Mouse (Mus musculus): Measurements from ENCODE around the gene Rbpj. TPM values are rescaled to one million over a fixed set of nuclear protein-coding genes. Genes with fewer than 3 reads are reported as not detected.
"Not testable (repeated sequence)": the region's sequence is repeated elsewhere in the genome, so short reads cannot be mapped to it uniquely, and the experiment has no call there.

Gene Rbpj
- polyA plus RNA-seq, 1 experiment: 16.0 TPM

DNA sequence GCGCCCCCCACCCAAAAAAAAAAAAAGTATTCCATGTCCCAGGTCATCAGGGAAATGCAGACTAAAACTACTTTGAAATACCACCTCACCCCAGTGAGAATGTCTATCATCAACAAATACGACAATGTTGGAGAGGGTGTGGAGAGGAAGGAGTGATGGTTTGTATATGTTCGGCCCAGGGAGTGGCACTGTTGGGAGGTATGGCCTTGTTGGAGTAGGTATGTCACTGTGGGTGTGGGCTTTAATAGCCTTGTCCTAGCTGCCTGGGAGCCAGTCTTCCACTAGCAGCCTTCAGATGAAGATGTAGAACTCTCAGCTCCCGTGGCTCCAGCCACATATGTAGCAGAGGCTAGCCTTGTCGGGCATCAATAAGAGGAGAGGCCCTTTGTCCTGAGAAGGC lies 202.1 kb downstream of the Rbpj start:
- H3ac ChIP-seq (ENCODE audit: control insufficient read depth, insufficient read length): no peak overlapping the region
- H3K36me3 ChIP-seq (ENCODE audit: control insufficient read depth, insufficient read depth): no peaks in the 10 kb centered on the region
- no peak overlapping the region for H3K4me2 ChIP-seq (ENCODE audit: low read depth)
- H3K27me3 ChIP-seq (ENCODE audit: control insufficient read depth, insufficient read depth, insufficient read length): no peaks in the 10 kb centered on the region
- H3K79me2 ChIP-seq (ENCODE audit: control insufficient read depth, insufficient read depth): no peaks in the 10 kb centered on the region
- TF ChIP-seq E2F4 (IDR thresholded peaks at IDR 0.05; ENCODE audit: insufficient read depth) (no peak), TCF12 (IDR thresholded peaks at IDR 0.05; ENCODE audit: insufficient read depth, poor library complexity, severe bottlenecking) (no peak), MYOD1 (IDR thresholded peaks at IDR 0.05; ENCODE audit: control insufficient read depth in 1 of 3, insufficient read length in 2 of 3, low read depth in 2 of 3) (no peak)
- no peak overlapping the region for H3K4me3 ChIP-seq

DNA sequence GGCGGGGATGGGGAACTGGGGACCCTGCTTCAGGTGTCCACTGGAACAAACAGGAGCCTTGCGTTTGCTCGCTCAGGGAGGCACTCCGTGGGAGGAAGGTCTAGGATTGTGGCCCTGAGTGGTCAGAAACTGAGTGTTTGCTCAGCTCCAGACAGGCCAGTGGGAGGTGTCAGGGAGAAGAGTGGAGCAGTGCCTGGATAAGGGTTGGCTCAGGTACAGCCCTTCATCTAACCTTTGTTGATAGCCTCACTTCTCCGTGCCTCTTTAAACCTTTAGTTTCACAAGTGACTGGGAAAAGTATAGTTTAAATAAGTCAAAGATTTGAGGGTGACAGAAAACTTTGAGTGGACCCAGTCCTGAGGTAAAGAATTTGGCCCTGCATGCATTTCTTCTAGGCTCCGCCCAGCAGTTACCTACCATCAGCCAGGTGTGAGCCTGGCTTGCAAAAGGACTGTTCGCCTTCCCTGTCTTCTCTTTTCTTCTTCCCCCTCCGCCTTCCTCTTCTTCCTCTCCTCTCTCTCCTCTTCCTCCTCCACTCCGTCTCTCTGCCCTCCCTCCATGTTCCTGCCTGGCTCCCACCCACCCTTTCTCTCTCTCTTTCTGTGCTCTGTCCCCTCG lies 204.5 kb downstream of the Rbpj start:
- no peak overlapping the region for H3K4me3 ChIP-seq
- H3K79me2 ChIP-seq (ENCODE audit: control insufficient read depth, insufficient read depth): no peaks in the 10 kb centered on the region
- no peaks in the 10 kb centered on the region for H3K36me3 ChIP-seq (ENCODE audit: control insufficient read depth, insufficient read depth)
- no peaks in the 10 kb centered on the region for H3K27me3 ChIP-seq (ENCODE audit: control insufficient read depth, insufficient read depth, insufficient read length)
- TF ChIP-seq TCF3 (IDR thresholded peaks at IDR 0.05; ENCODE audit: insufficient read length, low read depth) (no peak), MYOD1 (IDR thresholded peaks at IDR 0.05; ENCODE audit: control insufficient read depth in 1 of 3, insufficient read length in 2 of 3, low read depth in 2 of 3) (no peak), MAX (IDR thresholded peaks at IDR 0.05; ENCODE audit: low read depth) (no peak), MYOG (IDR thresholded peaks at IDR 0.05; ENCODE audit: control insufficient read depth in 1 of 3, insufficient read depth in 1 of 3, insufficient read length in 2 of 3, low read depth in 2 of 3) (no peak), E2F4 (IDR thresholded peaks at IDR 0.05; ENCODE audit: insufficient read depth) (no peak), POLR2AphosphoS2 (IDR thresholded peaks at IDR 0.05; ENCODE audit: insufficient read length, low read depth) (no peak), POLR2A (IDR thresholded peaks at IDR 0.05; ENCODE audit: insufficient read length, low read depth) (no peak), CEBPB (IDR thresholded peaks at IDR 0.05; ENCODE audit: insufficient read depth, poor library complexity, severe bottlenecking) (no peak), REST (IDR thresholded peaks at IDR 0.05; ENCODE audit: insufficient read depth, insufficient read length) (no peak), SRF (IDR thresholded peaks at IDR 0.05; ENCODE audit: control insufficient read depth, insufficient read length, low read depth) (no peak), TCF12 (IDR thresholded peaks at IDR 0.05; ENCODE audit: insufficient read depth, poor library complexity, severe bottlenecking) (no peak), USF1 (IDR thresholded peaks at IDR 0.05; ENCODE audit: low read depth) (no peak)
- no peak overlapping the region for H3ac ChIP-seq (ENCODE audit: control insufficient read depth, insufficient read length)
- H3K4me2 ChIP-seq (ENCODE audit: low read depth): no peak overlapping the region

GRCm38 (mm10) chr5:53671507-53671906 lies 205.6 kb downstream of the Rbpj start:
- Histone ChIP-seq H3K4me3 (no peak overlapping the region), H3K27me3 (ENCODE audit: control insufficient read depth, insufficient read depth, insufficient read length) (no peaks in the 10 kb centered on the region), H3K79me2 (ENCODE audit: control insufficient read depth, insufficient read depth) (no peaks in the 10 kb centered on the region), H3K36me3 (ENCODE audit: control insufficient read depth, insufficient read depth) (no peaks in the 10 kb centered on the region), H3ac (ENCODE audit: control insufficient read depth, insufficient read length) (no peak overlapping the region), H3K4me2 (ENCODE audit: low read depth) (no peak overlapping the region)
- no peak for TF ChIP-seq POLR2AphosphoS2 (IDR thresholded peaks at IDR 0.05; ENCODE audit: insufficient read length, low read depth)
- no peak for TF ChIP-seq CEBPB (IDR thresholded peaks at IDR 0.05; ENCODE audit: insufficient read depth, poor library complexity, severe bottlenecking)
- TF ChIP-seq REST (IDR thresholded peaks at IDR 0.05; ENCODE audit: insufficient read depth, insufficient read length): no peak
- TF ChIP-seq MYOG (IDR thresholded peaks at IDR 0.05; ENCODE audit: control insufficient read depth in 1 of 3, insufficient read depth in 1 of 3, insufficient read length in 2 of 3, low read depth in 2 of 3): no peak
- no peak for TF ChIP-seq MYOD1 (IDR thresholded peaks at IDR 0.05; ENCODE audit: control insufficient read depth in 1 of 3, insufficient read length in 2 of 3, low read depth in 2 of 3)
- TF ChIP-seq TCF12 (IDR thresholded peaks at IDR 0.05; ENCODE audit: insufficient read depth, poor library complexity, severe bottlenecking): no peak
- no peak for TF ChIP-seq E2F4 (IDR thresholded peaks at IDR 0.05; ENCODE audit: insufficient read depth)
- TF ChIP-seq TCF3 (IDR thresholded peaks at IDR 0.05; ENCODE audit: insufficient read length, low read depth): no peak
- no peak for TF ChIP-seq USF1 (IDR thresholded peaks at IDR 0.05; ENCODE audit: low read depth)
- TF ChIP-seq SRF (IDR thresholded peaks at IDR 0.05; ENCODE audit: control insufficient read depth, insufficient read length, low read depth): no peak
- no peak for TF ChIP-seq POLR2A (IDR thresholded peaks at IDR 0.05; ENCODE audit: insufficient read length, low read depth)
- TF ChIP-seq MAX (IDR thresholded peaks at IDR 0.05; ENCODE audit: low read depth): no peak

DNA sequence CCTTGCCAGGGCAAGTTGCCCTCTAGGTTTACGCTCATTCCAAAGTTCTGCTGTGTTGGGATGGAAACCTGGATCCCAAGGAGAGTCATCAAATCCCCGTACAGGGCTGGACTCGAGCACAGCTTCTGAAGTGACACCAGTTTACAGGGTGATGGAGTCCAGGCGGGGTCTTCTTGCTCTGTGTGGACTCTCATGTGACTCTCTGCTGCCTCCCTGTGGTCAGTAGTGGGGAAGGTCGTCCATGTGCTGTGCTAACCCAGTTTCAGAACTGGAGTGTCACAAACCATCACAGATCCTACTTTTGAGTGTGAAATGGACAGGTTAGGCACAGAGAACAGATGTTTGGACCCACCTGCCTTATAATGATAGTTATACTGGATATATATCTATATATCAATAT lies 206.4 kb downstream of the Rbpj start:
- Histone ChIP-seq H3K36me3 (ENCODE audit: control insufficient read depth, insufficient read depth) (no peaks in the 10 kb centered on the region), H3K4me2 (ENCODE audit: low read depth) (no peak overlapping the region), H3ac (ENCODE audit: control insufficient read depth, insufficient read length) (no peak overlapping the region), H3K4me3 (no peak overlapping the region), H3K27me3 (ENCODE audit: control insufficient read depth, insufficient read depth, insufficient read length) (no peaks in the 10 kb centered on the region), H3K79me2 (ENCODE audit: control insufficient read depth, insufficient read depth) (no peaks in the 10 kb centered on the region)
- TF ChIP-seq POLR2A (IDR thresholded peaks at IDR 0.05; ENCODE audit: insufficient read length, low read depth): no peak
- TF ChIP-seq MYOG (IDR thresholded peaks at IDR 0.05; ENCODE audit: control insufficient read depth in 1 of 3, insufficient read depth in 1 of 3, insufficient read length in 2 of 3, low read depth in 2 of 3): no peak
- TF ChIP-seq MAX (IDR thresholded peaks at IDR 0.05; ENCODE audit: low read depth): no peak
- TF ChIP-seq CEBPB (IDR thresholded peaks at IDR 0.05; ENCODE audit: insufficient read depth, poor library complexity, severe bottlenecking): no peak
- TF ChIP-seq TCF12 (IDR thresholded peaks at IDR 0.05; ENCODE audit: insufficient read depth, poor library complexity, severe bottlenecking): no peak
- no peak for TF ChIP-seq SRF (IDR thresholded peaks at IDR 0.05; ENCODE audit: control insufficient read depth, insufficient read length, low read depth)
- no peak for TF ChIP-seq MYOD1 (IDR thresholded peaks at IDR 0.05; ENCODE audit: control insufficient read depth in 1 of 3, insufficient read length in 2 of 3, low read depth in 2 of 3)
- no peak for TF ChIP-seq REST (IDR thresholded peaks at IDR 0.05; ENCODE audit: insufficient read depth, insufficient read length)
- no peak for TF ChIP-seq E2F4 (IDR thresholded peaks at IDR 0.05; ENCODE audit: insufficient read depth)
- no peak for TF ChIP-seq TCF3 (IDR thresholded peaks at IDR 0.05; ENCODE audit: insufficient read length, low read depth)
- TF ChIP-seq POLR2AphosphoS2 (IDR thresholded peaks at IDR 0.05; ENCODE audit: insufficient read length, low read depth): no peak
- TF ChIP-seq USF1 (IDR thresholded peaks at IDR 0.05; ENCODE audit: low read depth): no peak

DNA sequence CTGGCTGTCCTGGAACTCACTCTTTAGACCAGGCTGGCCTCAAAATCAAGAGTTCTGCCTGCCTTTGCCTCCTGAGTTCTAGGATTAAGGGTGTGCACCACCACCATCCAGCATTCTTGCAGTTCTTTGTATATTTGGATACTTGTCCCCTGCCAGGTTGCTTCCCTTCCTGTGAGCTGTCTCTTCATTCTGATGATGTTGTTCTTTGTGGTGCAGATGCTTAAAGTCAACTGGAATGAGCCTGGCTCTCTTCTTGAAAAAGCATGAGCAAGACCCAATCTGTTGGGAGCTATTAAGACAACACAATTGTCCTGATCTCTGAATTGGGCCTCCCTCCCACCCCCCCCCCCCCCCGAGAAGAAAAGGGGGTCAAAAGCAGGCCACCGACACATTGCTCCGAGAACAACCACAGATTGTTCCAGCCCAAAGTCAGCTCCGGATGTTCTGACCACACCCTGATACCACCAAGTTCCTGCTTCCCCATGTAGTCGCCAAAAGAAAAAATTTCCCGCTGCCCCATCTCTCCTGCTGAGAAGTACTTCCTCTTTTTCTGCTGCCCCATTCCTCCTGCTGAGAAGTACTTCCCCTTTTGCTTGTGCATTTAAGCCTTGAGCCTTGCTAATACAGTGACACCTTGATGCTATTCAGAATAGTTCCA lies 207.7 kb downstream of the Rbpj start:
- H3ac ChIP-seq (ENCODE audit: control insufficient read depth, insufficient read length); H3K4me3 ChIP-seq; H3K36me3 ChIP-seq (ENCODE audit: control insufficient read depth, insufficient read depth); H3K4me2 ChIP-seq (ENCODE audit: low read depth); H3K27me3 ChIP-seq (ENCODE audit: control insufficient read depth, insufficient read depth, insufficient read length); H3K79me2 ChIP-seq (ENCODE audit: control insufficient read depth, insufficient read depth): not testable (repeated sequence)

Measured in myocyte (in vitro differentiated cells).